Mouse (Mus musculus): ENCODE results near the gene Atp1b3.
"Not testable (repeated sequence)": the region's sequence is repeated elsewhere in the genome, so short reads cannot be mapped to it uniquely, and the experiment has no call there.

Atp1b3 gene

DNA sequence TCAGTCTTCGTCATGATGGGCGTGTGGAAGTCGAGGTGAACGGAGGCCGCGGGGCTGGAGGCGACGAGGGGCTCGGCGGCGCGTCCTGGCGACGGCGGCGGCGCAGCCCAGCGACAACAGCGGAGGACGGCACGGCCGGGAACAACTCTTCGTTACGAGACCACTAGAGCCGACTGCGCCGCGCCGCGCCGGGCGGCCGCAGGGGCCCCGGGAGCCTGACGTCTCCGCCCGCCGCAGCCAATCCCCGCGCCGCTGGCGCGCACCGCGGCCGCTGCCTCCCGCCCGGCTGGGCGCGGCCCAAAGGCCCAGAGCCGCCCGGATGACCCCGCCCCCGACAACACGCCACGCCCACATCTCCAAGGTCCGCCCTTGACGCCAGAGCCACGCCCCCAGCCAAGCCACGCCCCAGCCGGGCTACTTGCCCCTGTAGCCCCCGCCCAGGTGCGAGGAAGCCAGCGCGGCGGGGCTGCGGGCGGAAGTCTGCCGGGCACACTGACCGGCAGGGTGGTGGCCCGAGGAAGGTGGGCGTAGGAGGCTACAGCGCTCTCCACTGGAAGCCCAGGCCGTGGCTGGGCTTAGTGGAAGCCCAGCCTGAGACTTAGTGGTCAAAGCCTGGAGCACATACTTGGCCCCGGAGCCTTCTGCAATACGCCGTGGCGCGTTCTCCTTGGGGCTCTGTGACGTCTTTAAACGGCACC is at the start of gene Atp1b3:
Gene Atp1b3, minus strand, starts transcription at position 302 of the 698 bp plus-strand sequence.
- peak; percentile 100 for DNase-seq

GRCm38 (mm10) chr9:96412821-96413405 is 48.7 kb upstream of the Atp1b3 start:
- DNase-seq: peak; percentile 92

DNA sequence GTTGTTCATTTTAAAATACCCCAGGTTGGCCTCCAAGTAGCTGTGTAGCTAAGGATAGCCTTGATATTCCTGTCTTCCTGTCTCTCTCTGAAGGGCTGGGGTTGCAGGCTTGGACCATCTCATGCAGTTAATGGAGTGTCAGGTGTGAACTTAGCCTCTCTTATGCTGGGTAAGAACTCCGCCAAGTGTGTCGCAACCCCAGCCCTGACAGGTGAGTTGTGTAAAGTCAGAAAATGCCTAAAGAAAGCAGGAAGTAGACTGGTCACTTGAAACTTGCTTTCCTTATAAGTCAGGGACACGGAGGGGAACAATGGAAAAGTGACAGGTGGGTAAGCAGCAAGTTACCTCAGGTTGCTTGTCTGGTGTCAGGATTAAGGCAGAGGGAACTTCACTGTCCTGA is 40.1 kb upstream of the Atp1b3 start:
- DNase-seq: no peak

GRCm38 (mm10) chr9:96399916-96400315 is 35.7 kb upstream of the Atp1b3 start:
- not testable (repeated sequence) for DNase-seq

DNA sequence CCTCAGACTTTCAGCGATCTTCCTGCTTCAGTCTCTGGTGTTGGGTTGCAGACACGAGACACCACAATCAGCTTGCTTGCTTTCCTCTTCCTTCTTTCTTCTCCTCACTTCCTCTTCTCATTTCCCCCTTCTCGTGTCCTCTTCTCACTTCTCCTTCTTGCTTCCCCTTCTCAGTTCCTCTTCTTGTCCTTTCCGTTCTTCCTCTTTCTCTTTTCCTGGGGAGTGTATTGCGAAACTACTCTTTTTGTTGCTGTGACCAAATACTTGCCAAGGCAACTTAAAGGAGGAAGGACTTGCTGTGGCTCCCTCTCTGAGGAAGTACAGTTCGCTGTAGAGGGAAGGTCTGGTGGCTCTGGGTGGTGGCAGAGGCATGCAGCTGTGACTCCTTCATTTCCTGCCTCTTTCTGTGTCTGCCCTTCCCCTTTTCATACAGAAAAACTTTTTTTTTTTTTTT is 35.2 kb upstream of the Atp1b3 start:
- DNase-seq: no peak

DNA sequence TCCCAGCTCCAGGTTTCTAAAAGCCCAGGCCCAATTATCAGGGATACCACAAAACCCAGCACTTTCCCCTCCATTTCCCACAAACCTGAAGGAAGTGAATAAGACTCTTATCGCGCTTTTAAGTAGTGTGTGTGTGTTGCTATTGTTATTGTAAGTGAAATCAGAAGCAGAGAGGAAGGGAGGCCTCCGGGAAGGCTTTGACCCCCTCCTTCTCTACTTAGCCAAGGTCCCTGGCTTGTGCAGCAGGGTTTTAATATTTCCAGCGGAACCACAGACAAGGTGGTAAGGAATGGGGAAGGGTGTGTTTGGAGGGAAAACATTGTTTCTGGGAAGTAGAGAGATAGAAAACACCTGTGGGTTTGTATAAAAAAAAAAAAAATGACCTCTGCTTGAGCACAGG is 34.4 kb upstream of the Atp1b3 start:
- peak; percentile 91 for DNase-seq

- peak; percentile 90 for DNase-seq
Measured at GRCm38 (mm10) chr9:96398165-96398564, 33.9 kb upstream of the Atp1b3 start.

GRCm38 (mm10) chr9:96394910-96395690 is 30.9 kb upstream of the Atp1b3 start:
- peak; percentile 90 for DNase-seq

DNA sequence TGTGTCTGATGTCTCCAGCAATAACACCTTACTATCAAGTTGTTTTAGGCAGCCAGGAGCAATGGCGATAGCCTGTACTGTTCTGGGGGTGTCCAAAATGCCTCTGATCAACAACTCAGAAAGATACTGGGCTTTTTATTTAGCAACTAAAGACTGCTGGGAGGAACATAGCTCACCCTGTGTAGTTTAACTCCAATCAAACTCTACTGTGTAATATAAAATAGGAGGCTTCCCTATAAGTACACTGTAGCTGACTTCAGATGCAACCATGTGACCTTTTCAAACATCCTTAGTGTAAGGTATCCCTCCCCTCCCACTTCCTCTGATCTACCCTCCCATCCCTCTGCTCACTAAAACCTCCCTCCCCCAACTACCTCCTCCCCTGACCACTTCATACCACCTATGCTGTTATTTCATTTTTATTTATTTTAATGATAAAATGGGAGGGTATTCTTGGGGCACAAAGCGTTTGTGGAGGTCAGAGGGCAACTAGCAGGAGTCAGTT is 29.5 kb upstream of the Atp1b3 start:
- DNase-seq: peak; percentile 16

GRCm38 (mm10) chr9:96393112-96393511 is 28.9 kb upstream of the Atp1b3 start:
- DNase-seq: peak; percentile 93

DNA sequence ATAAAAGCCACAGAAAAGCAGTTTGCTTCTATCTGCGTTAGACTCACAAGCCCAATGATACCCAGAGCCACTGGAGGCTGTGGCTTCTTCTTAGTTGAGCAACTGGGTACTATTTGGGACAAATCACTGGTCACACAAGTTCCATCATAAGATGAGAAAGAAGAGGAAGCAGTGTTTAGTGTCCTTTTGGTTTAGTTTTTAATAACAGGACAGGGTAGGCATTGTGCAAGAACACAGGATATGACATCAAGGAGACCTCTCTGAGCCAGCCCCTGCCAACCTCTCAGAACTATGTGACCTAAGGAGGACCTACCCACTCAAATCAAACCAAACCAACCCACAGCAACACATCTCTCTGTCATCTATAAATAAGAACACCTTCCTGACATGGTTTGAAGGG is 27.7 kb upstream of the Atp1b3 start:
- peak; percentile 94 for DNase-seq

DNA sequence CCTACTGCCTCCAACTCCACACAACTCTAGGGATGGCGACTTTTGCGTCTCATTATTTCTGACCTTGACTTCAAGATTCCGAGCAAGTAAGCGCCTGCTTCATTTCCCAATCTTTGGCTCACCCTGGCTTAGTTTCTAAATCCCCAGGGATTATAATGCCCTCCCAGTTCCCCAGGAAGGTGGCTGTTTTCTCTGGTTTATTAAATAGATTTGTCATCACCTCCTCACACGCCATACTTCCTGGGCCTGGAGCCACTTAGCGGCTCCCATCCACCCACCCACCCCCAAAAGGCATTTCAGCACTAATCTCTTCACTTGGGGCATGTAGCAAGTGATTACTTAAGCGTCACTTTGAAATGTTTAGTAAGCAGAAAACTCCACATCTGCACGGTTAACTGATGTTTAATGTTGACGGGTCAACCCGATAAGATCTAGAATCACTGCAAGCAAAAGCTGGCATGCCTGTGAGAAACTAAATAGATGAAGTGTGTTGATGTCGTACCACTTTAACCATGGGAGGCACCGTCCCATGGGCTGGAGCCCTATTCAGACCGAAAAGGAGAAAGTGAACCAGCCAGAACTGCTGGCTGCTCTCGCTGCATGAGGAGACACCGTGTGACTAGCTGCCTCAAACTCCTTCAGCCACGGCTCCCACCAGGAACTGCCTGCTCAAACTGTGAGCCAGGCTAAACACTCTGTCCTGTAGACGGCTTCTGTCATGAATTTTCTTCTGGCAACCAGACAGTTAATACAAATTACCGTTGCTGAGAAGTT is 19.7 kb upstream of the Atp1b3 start:
- peak; percentile 90 for DNase-seq

GRCm38 (mm10) chr9:96382756-96383155 is 18.5 kb upstream of the Atp1b3 start:
- peak; percentile 81 for DNase-seq

GRCm38 (mm10) chr9:96381393-96381792 is 17.2 kb upstream of the Atp1b3 start:
- peak; percentile 97 for DNase-seq

GRCm38 (mm10) chr9:96379551-96379950 is 15.3 kb upstream of the Atp1b3 start:
- peak; percentile 71 for DNase-seq

DNA sequence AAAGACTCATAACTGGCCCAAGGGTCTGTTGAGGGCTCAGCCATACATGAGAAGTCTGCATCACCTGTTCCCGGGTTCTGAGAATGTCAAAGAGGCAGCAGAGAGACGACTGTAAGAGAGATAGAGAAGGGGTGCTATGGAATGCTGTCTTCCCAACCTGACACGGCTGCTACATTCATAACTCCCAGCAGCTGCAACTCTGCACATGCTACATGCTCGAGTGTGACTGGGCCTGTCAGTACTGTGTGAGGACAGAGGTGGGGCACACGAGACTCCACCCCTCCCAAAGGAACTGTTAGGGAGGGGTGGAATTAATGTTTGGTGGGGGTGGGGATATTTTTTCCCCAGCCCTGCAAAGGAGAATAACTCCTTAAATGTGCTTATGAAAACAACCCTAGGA is 14.5 kb upstream of the Atp1b3 start:
- peak; percentile 64 for DNase-seq

GRCm38 (mm10) chr9:96377096-96377495 is 12.9 kb upstream of the Atp1b3 start:
- DNase-seq: peak; percentile 76

DNA sequence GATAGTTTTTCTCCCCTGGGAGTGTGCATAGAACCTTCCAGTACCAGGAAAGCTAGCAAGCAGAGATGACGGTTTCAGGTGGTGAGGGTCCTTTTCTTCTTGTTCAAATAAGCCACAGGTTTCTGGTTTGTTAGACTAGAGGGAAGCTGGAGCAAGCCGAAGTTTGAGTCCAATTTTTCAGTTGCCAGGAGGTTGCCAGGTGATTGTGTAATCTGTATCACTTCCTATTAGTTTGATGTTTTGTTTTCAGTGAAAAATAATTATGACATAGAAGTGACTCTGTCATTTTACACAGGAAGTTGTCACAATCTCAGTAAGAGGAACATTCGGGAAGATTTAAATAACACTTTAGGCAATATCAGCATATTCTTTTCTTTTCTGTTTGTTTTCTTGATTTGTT is 11.6 kb upstream of the Atp1b3 start:
- peak; percentile 53 for DNase-seq

DNA sequence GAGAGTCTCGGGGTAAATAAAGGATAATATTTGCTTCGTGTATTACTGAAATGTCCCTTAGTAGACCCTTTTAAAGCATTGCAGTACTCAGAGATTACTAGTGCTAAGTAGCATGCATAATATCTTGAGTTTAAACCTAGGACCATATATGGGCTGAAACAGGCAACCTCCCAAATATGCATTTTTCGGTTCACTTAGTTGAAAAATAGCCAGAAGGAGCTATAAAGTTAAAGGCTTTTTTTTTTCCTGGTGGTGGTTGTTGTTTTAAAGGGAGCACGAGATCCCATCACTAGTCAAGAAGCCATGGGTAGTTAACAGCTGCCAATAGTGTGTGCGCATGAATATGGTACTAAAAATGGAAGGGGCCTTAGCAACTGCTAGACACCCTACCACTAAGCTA is 6.8 kb upstream of the Atp1b3 start:
- no peak for DNase-seq

DNA sequence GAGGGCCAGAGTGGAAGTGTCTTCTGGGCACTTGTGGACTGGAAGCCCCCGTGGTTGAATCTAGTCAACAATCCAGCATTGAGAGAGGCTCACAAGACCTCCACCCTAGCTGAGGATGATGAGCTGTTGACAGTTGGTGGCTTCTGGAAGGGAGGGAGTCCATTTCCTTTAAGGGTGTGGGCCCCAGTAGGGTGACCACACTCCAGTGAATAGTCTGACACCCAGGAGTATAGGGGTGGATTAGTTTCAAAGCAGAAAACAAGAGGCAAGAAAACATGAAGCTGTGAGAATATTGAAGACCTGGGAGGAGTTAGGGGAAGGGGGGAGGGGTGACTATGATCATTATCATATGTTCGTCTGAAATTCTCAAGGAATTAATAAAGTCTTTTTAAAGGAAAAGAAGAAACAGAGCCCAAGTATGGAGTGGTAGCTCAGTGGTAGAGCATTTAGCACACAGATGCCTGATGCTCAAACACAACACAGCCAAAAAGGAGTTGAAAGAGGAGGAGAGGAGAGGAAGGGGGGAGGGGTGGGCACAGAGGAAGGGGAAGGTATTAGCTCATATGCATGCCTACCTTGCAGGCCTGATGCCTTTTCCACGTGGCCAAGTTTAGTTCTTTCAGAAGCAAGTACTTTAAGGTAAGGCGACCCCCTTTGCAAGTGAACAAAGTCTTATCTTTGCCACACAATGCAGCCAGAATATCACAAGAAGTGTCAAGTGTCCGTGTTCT is 5.6 kb upstream of the Atp1b3 start:
- peak; percentile 84 for DNase-seq

DNA sequence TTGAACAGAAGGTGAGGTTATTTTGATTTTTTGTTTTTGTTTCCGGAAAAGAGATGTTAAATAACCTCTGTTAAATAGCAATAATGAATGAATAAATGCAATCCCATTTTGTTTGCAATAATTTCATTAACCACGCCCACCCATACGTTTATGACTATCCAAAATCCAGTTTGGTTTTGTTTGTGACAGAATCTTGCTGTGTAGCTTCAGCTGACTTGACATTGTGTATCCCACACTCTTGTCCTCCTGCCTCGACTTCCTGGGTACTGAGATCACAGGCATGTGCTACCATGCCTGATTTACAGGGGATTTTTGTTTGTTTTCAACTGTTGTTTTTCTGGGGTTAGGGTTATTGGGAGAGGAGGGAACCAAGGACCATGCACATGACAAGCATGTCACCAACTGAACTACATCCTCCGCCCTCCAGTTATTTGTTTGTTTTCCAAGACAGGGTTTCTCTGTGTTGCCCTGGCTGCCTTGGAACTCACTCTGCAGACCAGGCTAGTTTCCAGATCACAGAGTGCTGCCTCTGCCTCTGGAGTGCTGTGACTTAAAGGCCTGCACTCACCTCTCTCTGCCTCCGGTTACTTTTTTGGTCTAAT is 1.1 kb upstream of the Atp1b3 start:
- peak; percentile 81 for DNase-seq
